Mouse (Mus musculus) embryonic facial prominence, embryonic 14.5 days (tissue): Measurements from ENCODE around the gene Myom1. TPM values are rescaled to one million over a fixed set of nuclear protein-coding genes. Genes with fewer than 3 reads are reported as not detected.

Experiments
- ATAC-seq: fragments of 200-750 bp; cut with Nextera tagmentation; 2 replicates; pipeline ENCODE4 v1.8.0; 2017; ENCODE audit warnings: low read depth, moderate number of reproducible peaks, moderate TSS enrichment
- DNase-seq: peaks from one replicate; pipeline ENCODE4 v3.0.0-alpha.2; 2015; ENCODE audit warnings: low spot score
- H3K27ac ChIP-seq: fragments of 300-500 bp; sonication (generic); replicated peaks from 2 replicates; pipeline ENCODE4 v1.5.1; 2014; ENCODE audit warnings: low read depth, mild to moderate bottlenecking, low read length, moderate library complexity
- H3K27me3 ChIP-seq: fragments of 300-500 bp; sonication (generic); replicated peaks from 2 replicates; pipeline ENCODE4 v1.6.1; 2014; ENCODE audit warnings: low read length; ENCODE audit not compliant: control insufficient read depth, insufficient read depth
- H3K36me3 ChIP-seq: fragments of 300-500 bp; sonication (generic); 2 replicates; pipeline ENCODE4 v1.6.1; 2014; ENCODE audit warnings: low read length, mixed read lengths; ENCODE audit not compliant: control insufficient read depth, insufficient read depth
- H3K4me1 ChIP-seq: fragments of 300-500 bp; sonication (generic); 2 replicates; pipeline ENCODE4 v1.6.1; 2014; ENCODE audit warnings: antibody characterized with exemption, low read length; ENCODE audit not compliant: control insufficient read depth, insufficient read depth
- H3K4me2 ChIP-seq: fragments of 300-500 bp; sonication (generic); 2 replicates; pipeline ENCODE4 v1.6.1; 2014; ENCODE audit warnings: low read depth, mild to moderate bottlenecking, low read length, moderate library complexity, mixed read lengths
- H3K4me3 ChIP-seq: fragments of 300-500 bp; sonication (generic); 2 replicates; pipeline ENCODE4 v1.5.1; 2014; ENCODE audit warnings: low read depth, mild to moderate bottlenecking, low read length
- H3K9ac ChIP-seq: fragments of 300-500 bp; sonication (generic); 2 replicates; pipeline ENCODE4 v1.6.1; 2014; ENCODE audit warnings: low read depth, mild to moderate bottlenecking, low read length, moderate library complexity, mixed read lengths
- H3K9me3 ChIP-seq: fragments of 300-500 bp; sonication (generic); 2 replicates; pipeline ENCODE4 v1.6.1; 2016; ENCODE audit warnings: low read length; ENCODE audit not compliant: control insufficient read depth
- WGBS: fragments of 180-500 bp; shearing (Covaris S2); extraction: QIAGEN DNeasy Blood & Tissue Kit; methylation state at CpG from one replicate; pipeline ENCODE4 v1.1.7; 2014; 5-methylcytosine and 5-hydroxymethylcytosine counted together
- polyA plus RNA-seq: library from polyadenylated mRNA; unstranded; fragments of >200 nt; fragmentation: Nextera tagmentation; extraction: Ambion mirVana; gene quantifications from 2 replicates; pipeline ENCODE4 v1.2.1, GENCODE M21; 2014

Gene Myom1
- polyA plus RNA-seq, 1 experiment from 2014 or later = 61.5 TPM

GRCm38 (mm10) chr17:71027186-71027585, 24.8 kb downstream of the Myom1 start:
- ATAC-seq (no peak), DNase-seq (no peak)
- Histone ChIP-seq H3K4me1 (no peaks in the 10 kb centered on the region), H3K27me3 (no peaks in the 10 kb centered on the region), H3K9me3 (no peaks in the 10 kb centered on the region), H3K36me3 (no peaks in the 10 kb centered on the region), H3K9ac (no peak overlapping the region), H3K4me3 (no peak overlapping the region), H3K4me2 (no peak overlapping the region), H3K27ac (no peak overlapping the region)
- WGBS = 94% methylated on average over 3 of the region's 3 CpGs

DNA sequence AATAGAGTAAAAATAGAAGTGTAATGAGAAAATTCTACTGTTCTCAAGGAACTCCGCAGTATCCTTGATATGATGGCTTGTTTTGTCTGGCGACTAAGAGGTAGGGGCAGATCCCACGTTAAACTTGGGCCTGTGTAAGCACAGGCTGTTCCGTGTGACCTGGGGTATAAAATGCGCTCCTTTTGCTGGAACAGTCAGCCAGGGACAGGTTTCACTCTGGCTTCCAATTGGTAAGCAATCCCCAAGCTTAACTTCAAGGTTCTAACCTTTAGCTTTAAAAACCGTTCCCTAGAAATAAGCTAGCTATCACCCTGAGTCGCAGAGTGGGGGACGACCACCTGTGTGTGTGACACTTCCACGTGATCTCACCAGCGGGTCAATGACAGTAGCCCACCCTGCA, 30.3 kb downstream of the Myom1 start:
- H3K4me3 ChIP-seq = no peak overlapping the region
- no peak for ATAC-seq
- H3K9me3 ChIP-seq = no peaks in the 10 kb centered on the region
- H3K4me2 ChIP-seq = no peak overlapping the region
- no peak for DNase-seq
- no peak overlapping the region for H3K27ac ChIP-seq
- no peaks in the 10 kb centered on the region for H3K4me1 ChIP-seq
- H3K27me3 ChIP-seq = no peaks in the 10 kb centered on the region
- H3K36me3 ChIP-seq = no peaks in the 10 kb centered on the region
- no peak overlapping the region for H3K9ac ChIP-seq
- 80% methylated on average over 10 of the region's 10 CpGs for WGBS

DNA sequence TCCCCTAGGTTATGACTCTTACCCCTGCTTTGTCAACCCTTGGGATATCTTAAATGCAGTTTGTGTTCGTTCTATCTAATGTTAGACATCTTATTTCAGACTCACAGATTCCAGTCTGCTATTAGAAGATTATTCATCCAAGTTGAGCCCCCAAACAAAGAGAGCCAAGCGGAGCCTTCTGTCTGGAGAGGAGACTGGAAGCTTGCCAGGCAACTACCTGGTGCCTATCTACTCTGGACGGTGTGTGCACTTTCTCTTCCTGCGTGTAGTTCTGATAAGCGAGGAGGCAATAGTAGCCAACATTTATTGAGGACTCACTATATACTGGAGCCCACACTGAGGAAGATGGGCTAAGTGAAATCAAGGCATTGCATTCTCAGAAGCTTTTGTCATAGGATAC, 32.0 kb downstream of the Myom1 start:
- H3K4me1 ChIP-seq = no peaks in the 10 kb centered on the region
- no peak overlapping the region for H3K4me2 ChIP-seq
- H3K36me3 ChIP-seq = no peaks in the 10 kb centered on the region
- ATAC-seq (no peak), DNase-seq (no peak)
- no peaks in the 10 kb centered on the region for H3K27me3 ChIP-seq
- no peak overlapping the region for H3K4me3 ChIP-seq
- H3K9me3 ChIP-seq = no peaks in the 10 kb centered on the region
- no peak overlapping the region for H3K9ac ChIP-seq
- 73% methylated on average over 5 of the region's 5 CpGs for WGBS
- no peak overlapping the region for H3K27ac ChIP-seq

- Histone ChIP-seq H3K36me3 (no peaks in the 10 kb centered on the region), H3K9ac (no peak overlapping the region), H3K4me1 (peaks cover 5% of the 10 kb centered on the region), H3K27ac (no peak overlapping the region), H3K4me3 (no peak overlapping the region), H3K4me2 (no peak overlapping the region), H3K9me3 (no peaks in the 10 kb centered on the region), H3K27me3 (no peaks in the 10 kb centered on the region)
- 83% methylated on average over 7 of the region's 7 CpGs for WGBS
- ATAC-seq (no peak), DNase-seq (no peak)
These were observed 34.8 kb downstream of the Myom1 start for GRCm38 (mm10) chr17:71037188-71037587.

DNA sequence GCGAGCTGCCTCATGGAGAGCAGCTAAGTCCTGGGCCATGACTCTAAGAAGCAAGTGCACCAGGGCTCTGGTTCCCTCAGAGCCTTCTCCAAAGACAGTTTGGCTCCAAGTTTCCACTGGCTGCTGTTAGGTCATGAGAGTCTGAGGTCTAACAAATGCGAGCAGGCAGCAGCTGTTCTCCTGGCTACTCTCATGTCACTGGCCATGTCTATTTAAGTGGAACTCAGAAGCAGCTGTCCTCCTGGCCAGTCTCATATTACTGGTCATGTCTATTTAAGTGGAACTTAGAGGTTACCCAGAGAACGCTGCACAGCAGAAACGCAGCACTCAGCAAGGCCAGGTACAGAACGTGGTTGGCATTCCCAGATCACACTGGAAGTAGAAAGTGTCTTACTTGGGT, 36.4 kb downstream of the Myom1 start:
- no peaks in the 10 kb centered on the region for H3K27me3 ChIP-seq
- H3K27ac ChIP-seq = no peak overlapping the region
- 64% methylated on average over 5 of the region's 5 CpGs for WGBS
- ATAC-seq (peak; percentile 83), DNase-seq (peak; percentile 86)
- no peak overlapping the region for H3K4me2 ChIP-seq
- no peaks in the 10 kb centered on the region for H3K9me3 ChIP-seq
- H3K4me3 ChIP-seq = no peak overlapping the region
- no peaks in the 10 kb centered on the region for H3K36me3 ChIP-seq
- H3K4me1 ChIP-seq = peaks cover 5% of the 10 kb centered on the region
- H3K9ac ChIP-seq = no peak overlapping the region

DNA sequence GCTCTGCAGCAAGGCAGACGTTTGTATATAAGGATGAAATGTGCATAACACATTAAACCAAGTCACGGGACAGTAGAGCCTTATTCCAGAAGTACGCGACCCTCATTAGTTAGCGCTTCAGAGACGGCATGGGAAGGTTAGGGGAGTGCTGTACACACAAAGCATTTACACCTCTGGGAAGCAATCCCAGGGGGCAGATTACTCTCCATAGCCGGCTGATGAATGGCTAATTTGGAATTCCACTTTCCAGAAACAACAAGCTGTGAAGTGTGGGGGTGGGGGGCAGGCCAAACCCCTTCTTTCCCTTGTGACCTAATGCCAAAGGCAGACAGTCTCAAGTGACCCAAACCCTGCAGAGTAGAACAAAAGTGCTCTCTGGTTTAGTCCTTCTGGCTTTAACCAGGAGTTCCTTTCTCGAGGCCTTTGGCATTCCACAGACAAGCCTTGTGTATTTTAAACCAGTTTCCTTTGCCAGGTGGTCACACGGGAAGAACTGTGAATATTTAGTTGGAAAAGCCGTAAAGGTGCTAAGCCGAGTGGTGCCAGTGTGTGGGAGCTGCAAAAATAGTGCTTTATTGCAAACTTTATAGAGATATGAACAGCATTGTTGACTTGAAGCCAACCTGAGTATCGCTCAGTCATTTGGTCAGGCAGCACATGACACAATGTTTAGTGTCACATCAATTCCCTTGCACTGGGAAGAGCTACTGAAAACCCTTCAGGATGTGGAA, 37.6 kb downstream of the Myom1 start:
- peak; percentile 37; the same call in 1 of the 2 replicates for ATAC-seq
- Histone ChIP-seq H3K27ac (no peak overlapping the region), H3K4me3 (no peak overlapping the region), H3K4me1 (peaks cover 5% of the 10 kb centered on the region), H3K9me3 (no peaks in the 10 kb centered on the region), H3K9ac (no peak overlapping the region), H3K4me2 (no peak overlapping the region), H3K36me3 (no peaks in the 10 kb centered on the region), H3K27me3 (no peaks in the 10 kb centered on the region)
- peak; percentile 64 for DNase-seq
- WGBS = 32% methylated on average over 12 of the region's 12 CpGs

- peaks cover 5% of the 10 kb centered on the region for H3K4me1 ChIP-seq
- no peaks in the 10 kb centered on the region for H3K27me3 ChIP-seq
- no peak overlapping the region for H3K4me3 ChIP-seq
- DNase-seq (no peak), ATAC-seq (no peak)
- 72% methylated on average over 5 of the region's 5 CpGs for WGBS
- no peaks in the 10 kb centered on the region for H3K36me3 ChIP-seq
- no peak overlapping the region for H3K4me2 ChIP-seq
- no peak overlapping the region for H3K27ac ChIP-seq
- H3K9ac ChIP-seq = no peak overlapping the region
- H3K9me3 ChIP-seq = no peaks in the 10 kb centered on the region
These were observed 38.1 kb downstream of the Myom1 start for GRCm38 (mm10) chr17:71040582-71040880.

DNA sequence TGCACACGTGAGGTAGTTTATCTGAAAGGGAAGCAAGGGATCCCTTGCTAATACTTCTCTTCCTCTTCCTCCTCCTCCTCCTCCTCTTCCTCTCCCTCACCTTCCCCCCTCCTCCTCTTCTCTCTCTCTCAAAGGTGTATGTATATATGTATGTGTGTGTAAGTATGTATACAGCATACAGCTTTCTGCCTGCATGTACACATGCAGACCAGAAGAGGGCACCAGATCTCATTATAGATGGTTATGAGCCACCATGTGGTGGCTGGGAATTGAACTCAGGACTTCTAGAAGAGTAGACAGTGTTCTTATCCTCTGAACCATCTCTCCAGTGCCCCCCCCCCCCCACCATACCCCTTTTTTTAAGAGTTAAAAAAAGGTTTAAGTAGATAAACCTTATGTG, 40.2 kb downstream of the Myom1 start:
- Histone ChIP-seq H3K4me2 (no peak overlapping the region), H3K27me3 (no peaks in the 10 kb centered on the region), H3K27ac (no peak overlapping the region), H3K4me3 (no peak overlapping the region), H3K36me3 (no peaks in the 10 kb centered on the region), H3K4me1 (peaks cover 5% of the 10 kb centered on the region), H3K9ac (no peak overlapping the region), H3K9me3 (no peaks in the 10 kb centered on the region)
- ATAC-seq (no peak), DNase-seq (no peak)
- WGBS = 89% methylated on average over 1 of the region's 1 CpGs

DNA sequence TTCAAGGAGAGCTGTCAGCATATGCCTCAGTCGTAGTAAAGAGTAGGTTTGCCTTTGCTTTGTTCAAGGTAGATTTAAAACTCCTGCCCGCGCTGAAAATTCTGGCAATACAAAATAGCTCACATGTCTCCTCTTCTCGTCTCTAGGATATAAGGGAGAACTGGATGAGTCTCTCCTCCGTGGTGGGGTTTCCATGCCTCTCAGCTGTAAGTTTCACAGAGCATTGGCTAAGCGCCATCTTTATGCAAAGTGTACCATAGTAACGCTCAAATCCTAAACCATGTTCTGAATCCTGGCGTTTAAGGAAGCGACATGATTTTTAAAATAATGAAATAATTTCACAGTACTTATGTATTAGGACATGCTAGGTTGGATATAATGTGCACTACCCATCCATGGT, 43.2 kb downstream of the Myom1 start:
- WGBS = 69% methylated on average over 9 of the region's 9 CpGs
- no peak for DNase-seq

More for the DNA sequence above, 43.2 kb downstream of the Myom1 start:
- Histone ChIP-seq H3K27me3 (no peaks in the 10 kb centered on the region), H3K4me3 (no peak overlapping the region), H3K4me2 (no peak overlapping the region), H3K9me3 (no peaks in the 10 kb centered on the region), H3K9ac (no peak overlapping the region), H3K27ac (no peak overlapping the region), H3K36me3 (no peaks in the 10 kb centered on the region), H3K4me1 (no peaks in the 10 kb centered on the region)
- no peak for ATAC-seq
